Mouse (Mus musculus) testis, postnatal 10 days (tissue): ENCODE measurements around the gene 2310057M21Rik.

Experiments
- DNase-seq: peaks from one replicate; pipeline ENCODE4 v3.0.0; 2021; ENCODE audit warnings: low spot score

2310057M21Rik gene

GRCm38 (mm10) chr7:131318340-131318739, 44.2 kb downstream of the 2310057M21Rik start:
- no peak for DNase-seq

- no peak for DNase-seq
Observed at GRCm38 (mm10) chr7:131317587-131317986, 45.0 kb downstream of the 2310057M21Rik start.

- DNase-seq, result no peak
Observed at GRCm38 (mm10) chr7:131314493-131314892, 48.1 kb downstream of the 2310057M21Rik start.

- no peak for DNase-seq
Observed at GRCm38 (mm10) chr7:131306733-131307132, 55.8 kb downstream of the 2310057M21Rik start.

DNA sequence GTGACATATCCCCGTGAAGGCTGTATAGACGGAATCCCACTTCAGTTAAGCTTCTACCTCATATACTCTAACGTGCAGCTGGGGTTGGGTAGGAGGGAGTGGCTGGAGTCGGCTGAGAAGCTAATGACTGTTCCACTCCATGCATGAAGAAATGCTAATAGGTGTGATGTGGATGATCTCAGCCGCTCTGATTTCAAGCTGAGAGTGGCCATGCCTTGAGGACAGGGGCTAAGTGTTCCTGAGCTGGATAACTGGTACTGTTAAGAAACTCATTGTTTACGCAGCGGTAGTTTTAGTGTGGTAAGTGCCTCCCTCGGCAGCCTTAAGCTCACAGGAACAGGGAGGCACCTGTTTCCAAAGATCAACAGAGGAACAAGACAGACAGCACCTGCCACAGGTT, 59.2 kb downstream of the 2310057M21Rik start:
- no peak for DNase-seq

DNA sequence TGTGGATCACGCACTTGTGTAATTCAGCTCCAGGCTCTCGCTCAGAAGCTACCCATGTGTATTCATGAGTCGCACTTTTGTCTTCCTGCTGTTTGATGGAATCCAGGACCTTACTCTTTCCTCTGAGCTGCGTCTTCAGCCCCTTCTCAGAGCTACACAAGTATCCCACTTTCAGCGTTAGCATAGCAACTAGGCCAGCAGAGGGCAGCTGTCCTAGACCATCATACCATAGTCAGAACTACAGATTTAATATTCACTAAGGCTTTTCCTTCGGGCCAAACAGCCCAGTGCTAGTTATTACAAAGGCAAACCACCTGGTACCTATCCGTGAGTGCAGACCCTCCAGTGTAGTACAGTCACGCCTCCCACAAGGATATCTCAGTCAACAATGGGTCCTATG, 65.4 kb downstream of the 2310057M21Rik start:
- no peak for DNase-seq
